Mouse (Mus musculus) heart, postnatal 0 days (tissue): ENCODE measurements around the gene Tspyl3.

Source experiments
- CTCF ChIP-seq: IDR thresholded peaks from 2 replicates; pipeline ENCODE4 v1.5.1; 2016; ENCODE audit warnings: antibody characterized with exemption, control low read depth, low read depth
- EP300 ChIP-seq: IDR thresholded peaks from 2 replicates; pipeline ENCODE4 v1.6.1; 2016; ENCODE audit warnings: antibody characterized with exemption, low read depth

- TF ChIP-seq CTCF (no peak), EP300 (no peak)
These were observed 39.1 kb downstream of the Tspyl3 start for GRCm38 (mm10) chr2:153186176-153186591.
